Mouse (Mus musculus) layer of hippocampus, adult 9-10 months (tissue): ENCODE data around the gene Sfrp4.

ENCODE experiments used
- DNase-seq: peaks from one replicate; pipeline ENCODE4 v3.0.0; 2022; ENCODE audit warnings: low spot score

Sfrp4 gene

GRCm38 (mm10) chr13:19636131-19636530 lies 13.2 kb downstream of the Sfrp4 start:
- no peak for DNase-seq

- DNase-seq, result no peak
Measured at GRCm38 (mm10) chr13:19640203-19640851, 17.4 kb downstream of the Sfrp4 start.

- DNase-seq, result no peak
Measured at GRCm38 (mm10) chr13:19643519-19643918, 20.6 kb downstream of the Sfrp4 start.

- DNase-seq, result no peak
Measured at GRCm38 (mm10) chr13:19644225-19644624, 21.3 kb downstream of the Sfrp4 start.

- DNase-seq, result no peak
Measured at GRCm38 (mm10) chr13:19649824-19650223, 26.9 kb downstream of the Sfrp4 start.

GRCm38 (mm10) chr13:19652405-19652804 lies 29.5 kb downstream of the Sfrp4 start:
- DNase-seq, result no peak

GRCm38 (mm10) chr13:19668355-19669140 lies 45.6 kb downstream of the Sfrp4 start:
- no peak for DNase-seq

GRCm38 (mm10) chr13:19674025-19674424 lies 51.1 kb downstream of the Sfrp4 start:
- DNase-seq, result no peak

- DNase-seq, result no peak
Measured at GRCm38 (mm10) chr13:19674601-19675000, 51.7 kb downstream of the Sfrp4 start.
